Mouse (Mus musculus) right cerebral cortex, postnatal 10 days (tissue): ENCODE measurements at regions not wholly inside any gene's neighbourhood (a gene's known extent, or its start where the extent isn't known, plus 50 kb on each side); places are given as distances from the start of the nearest gene placed in this dataset.

Experiments
- DNase-seq, 2 experiments: peaks; one replicate each; pipeline ENCODE4 v3.0.0; 2021; ENCODE audit warnings: low spot score in 2 of 2

GRCm38 (mm10) chr3:23127134-23127533 lies 1050.7 kb downstream of the Tbl1xr1 start:
- DNase-seq: peak in 1 of 2 experiments; percentile 23

- DNase-seq: no peak
Measured at GRCm38 (mm10) chr3:23135551-23135950, 1059.1 kb downstream of the Tbl1xr1 start.

GRCm38 (mm10) chr3:23138932-23139331 lies 1062.5 kb downstream of the Tbl1xr1 start:
- no peak for DNase-seq

DNA sequence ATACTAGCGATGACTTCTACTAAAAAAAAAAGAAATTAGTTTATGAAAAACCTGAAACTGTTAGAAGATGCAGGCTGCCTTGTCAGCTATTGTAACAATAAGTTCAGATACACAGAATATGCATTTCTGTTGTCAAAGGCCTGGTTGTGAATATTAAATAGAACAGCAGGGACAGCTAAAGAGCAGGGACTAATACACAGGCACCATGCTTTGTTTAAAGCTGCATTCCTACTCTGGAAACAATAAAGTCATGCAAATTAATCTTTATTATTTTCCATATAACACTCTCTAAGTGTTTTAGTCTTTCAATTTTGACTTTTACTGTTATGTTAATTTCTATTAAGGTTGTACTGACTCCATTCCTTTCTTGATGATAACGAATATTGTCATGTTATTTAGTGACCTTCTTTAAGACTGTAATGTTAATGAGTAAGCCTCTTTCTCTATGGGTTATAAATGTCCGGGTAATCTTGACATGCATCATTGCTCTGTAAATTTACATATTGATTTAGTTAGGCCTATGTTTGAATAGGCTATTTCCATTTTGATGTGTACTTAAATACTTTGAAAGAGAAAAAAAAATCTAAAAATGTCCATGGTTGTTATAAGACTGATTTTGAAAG lies 1088.5 kb downstream of the Tbl1xr1 start:
- DNase-seq: no peak

- no peak for DNase-seq
Measured at GRCm38 (mm10) chr3:23183393-23183792, 1106.9 kb downstream of the Tbl1xr1 start.

DNA sequence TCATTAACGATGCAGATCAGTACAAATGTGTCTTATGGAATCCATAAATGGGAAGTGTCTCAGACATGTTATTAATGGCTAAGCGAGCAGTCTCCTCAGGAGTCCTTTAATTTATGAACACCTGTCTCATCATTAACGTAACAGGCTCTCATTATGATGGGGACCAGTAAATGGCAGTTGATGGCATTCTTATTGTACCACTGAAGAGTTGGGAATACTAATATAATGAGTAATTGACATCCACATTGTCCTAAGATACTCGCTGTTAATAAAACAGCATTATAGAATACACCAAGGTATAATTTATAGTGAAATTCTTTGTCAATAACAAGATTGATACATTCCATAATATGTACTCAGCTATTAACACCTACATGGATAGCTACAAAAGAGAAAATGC lies 1112.0 kb downstream of the Tbl1xr1 start:
- DNase-seq: no peak

- DNase-seq: no peak
Measured at GRCm38 (mm10) chr3:23200056-23200455, 1123.6 kb downstream of the Tbl1xr1 start.

DNA sequence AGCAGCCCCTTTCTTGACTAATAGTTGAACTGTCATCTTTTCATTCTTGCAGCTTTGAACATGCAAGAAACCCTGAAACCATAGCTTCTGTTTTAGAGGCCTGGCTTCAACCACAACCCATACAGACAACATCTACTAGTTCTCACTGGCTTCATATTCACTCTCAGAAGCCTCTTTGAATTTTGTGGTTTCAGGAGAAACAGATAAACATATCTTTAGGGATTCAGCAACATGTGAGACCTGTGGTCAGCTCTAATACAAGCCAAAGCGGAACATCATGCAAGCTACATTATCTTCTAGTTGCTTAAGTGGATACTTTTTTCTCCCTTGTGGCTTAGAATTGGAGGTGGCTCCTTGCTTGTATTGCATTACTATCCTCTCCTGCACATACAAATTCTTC lies 1138.0 kb downstream of the Tbl1xr1 start:
- no peak for DNase-seq

GRCm38 (mm10) chr3:23216754-23217153 lies 1140.3 kb downstream of the Tbl1xr1 start:
- no peak for DNase-seq

GRCm38 (mm10) chr3:23248291-23248690 lies 1171.8 kb downstream of the Tbl1xr1 start:
- DNase-seq: no peak

DNA sequence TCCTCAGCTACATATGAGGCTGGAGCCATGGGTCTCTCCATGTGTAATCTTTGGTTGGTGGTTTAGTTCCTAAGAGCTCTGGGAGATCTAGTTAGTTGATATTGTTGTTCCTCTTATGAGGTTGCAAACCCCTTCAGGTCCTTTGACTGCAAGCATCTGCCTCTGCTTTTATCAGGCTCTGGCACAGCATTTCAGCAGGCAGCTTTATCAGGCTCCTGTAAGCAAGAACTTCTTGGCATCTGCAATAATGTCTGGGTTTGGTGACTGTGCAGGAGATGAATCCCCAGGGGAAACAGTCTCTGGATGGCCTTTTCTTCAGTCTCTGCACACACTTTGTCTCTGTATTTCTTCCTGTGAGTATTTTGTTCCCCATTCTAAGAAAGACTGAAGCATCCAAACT lies 1175.7 kb downstream of the Tbl1xr1 start:
- no peak for DNase-seq

GRCm38 (mm10) chr3:23298818-23299217 lies 1222.4 kb downstream of the Tbl1xr1 start:
- no peak for DNase-seq

GRCm38 (mm10) chr3:23334216-23334615 lies 1257.8 kb downstream of the Tbl1xr1 start:
- DNase-seq: no peak

DNA sequence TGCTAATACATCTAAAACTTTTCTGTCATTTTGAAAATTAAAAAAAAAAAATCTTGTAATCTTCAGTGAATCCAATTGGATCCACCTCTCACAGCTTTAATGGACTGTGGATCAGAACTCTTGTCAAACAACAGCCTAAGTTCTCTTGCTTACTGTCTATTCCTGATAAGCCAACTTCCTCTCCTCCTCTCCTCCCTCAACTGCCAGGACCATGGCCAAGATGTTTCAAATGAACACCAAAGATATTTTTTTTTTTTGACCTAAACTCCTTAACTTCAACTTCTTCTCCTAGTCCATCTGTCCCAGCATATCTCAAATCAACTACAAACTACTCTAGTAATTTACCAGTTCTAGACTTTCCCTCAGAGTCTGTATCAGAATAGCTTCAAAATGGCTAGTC lies 1258.5 kb downstream of the Tbl1xr1 start:
- DNase-seq: no peak

- DNase-seq: no peak
Measured at GRCm38 (mm10) chr3:23374341-23374740, 1297.9 kb downstream of the Tbl1xr1 start.

GRCm38 (mm10) chr3:23404877-23405276 lies 1328.4 kb downstream of the Tbl1xr1 start:
- no peak for DNase-seq

GRCm38 (mm10) chr3:23409431-23409830 lies 1333.0 kb downstream of the Tbl1xr1 start:
- DNase-seq: no peak

GRCm38 (mm10) chr3:23426956-23427355 lies 1350.5 kb downstream of the Tbl1xr1 start:
- DNase-seq: no peak

GRCm38 (mm10) chr3:23435016-23435415 lies 1358.6 kb downstream of the Tbl1xr1 start:
- no peak for DNase-seq

- no peak for DNase-seq
Measured at GRCm38 (mm10) chr3:23457720-23458119, 1381.3 kb downstream of the Tbl1xr1 start.

DNA sequence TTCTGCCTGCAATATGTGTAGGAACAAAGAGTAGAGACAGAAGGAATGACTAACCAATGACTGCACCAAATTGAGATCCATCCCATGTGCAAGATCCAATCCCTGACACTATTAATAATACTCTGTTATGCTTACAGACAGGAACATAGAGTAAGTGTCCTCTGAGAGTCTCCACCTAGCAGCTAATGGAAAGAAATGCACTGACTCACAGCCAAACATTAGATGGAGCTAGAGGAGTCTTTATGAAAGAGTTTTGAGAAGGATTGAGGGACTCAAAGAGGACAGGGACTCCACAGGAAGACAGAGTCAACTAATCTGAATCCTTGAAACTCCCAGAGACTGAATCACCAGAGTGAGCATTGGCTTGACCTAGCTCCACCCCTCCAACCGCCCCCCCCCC lies 1423.4 kb downstream of the Tbl1xr1 start:
- DNase-seq: no peak

DNA sequence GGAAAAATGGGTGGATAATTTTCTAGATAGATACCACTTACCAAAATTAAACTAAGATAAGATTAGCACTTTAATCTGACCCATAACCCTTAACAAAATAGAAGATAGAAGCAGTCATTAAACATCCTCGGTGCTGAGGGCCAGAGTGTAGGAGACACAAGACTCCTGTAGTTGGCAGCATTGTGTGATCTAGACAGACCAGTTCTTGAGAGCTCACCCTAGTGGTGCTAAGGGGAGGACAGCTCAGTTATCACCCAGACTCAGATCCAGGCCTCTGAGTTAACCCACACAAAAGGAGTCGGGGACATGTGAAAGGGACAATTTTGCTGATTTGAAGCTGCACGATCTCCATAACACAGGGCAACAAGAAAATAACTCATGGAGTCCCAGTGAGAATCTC lies 1471.1 kb downstream of the Tbl1xr1 start:
- DNase-seq: no peak

DNA sequence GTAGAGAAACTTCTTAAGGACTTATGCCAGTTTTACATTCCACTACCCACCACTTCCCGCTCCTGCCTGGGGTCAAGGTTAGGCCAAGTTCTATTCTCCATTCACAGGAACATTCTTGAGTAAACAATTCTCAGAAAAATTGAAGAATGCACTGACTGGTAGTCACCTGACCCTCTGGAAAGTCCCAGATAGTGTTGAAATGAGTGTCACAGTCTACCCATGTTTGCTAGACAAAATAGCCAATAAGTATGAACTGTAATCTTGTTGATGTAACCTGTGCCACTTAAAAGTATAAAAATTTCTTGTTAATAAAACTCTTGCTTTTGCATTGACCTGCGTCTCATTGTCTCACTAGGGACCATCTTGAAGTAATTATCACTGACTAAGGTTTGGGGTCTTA lies 1487.9 kb downstream of the Tbl1xr1 start:
- no peak for DNase-seq

DNA sequence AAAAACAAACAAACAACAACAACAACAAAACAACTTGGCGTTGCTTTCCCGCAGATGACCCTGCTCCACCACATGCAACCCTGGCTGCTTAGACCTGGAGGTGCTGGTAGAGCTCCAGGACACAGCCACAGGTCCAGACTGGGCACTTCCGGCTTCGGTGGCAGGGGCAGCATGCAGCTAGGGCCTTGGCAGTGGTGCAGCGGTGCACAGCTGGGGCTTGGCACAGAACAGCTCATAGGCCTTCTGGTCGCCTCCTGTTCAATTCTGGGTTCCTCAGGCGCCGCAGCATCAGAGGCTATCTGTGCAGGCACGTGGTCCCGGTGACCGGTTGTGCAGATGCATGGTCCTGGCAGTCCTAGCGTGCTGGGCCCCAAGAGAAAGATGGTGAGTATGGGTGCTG lies 1492.4 kb downstream of the Tbl1xr1 start:
- DNase-seq: no peak
